Mouse (Mus musculus) E14TG2a.4 (cell line): ENCODE results near the gene Uqcrc2.

Experiments
- H3K27me3 ChIP-seq: 2 replicates; pipeline ENCODE4 v1.6.1; 2014; ENCODE audit warnings: low read length, control low read depth; ENCODE audit not compliant: insufficient read depth
- H3K36me3 ChIP-seq: 2 replicates; pipeline ENCODE4 v1.6.1; 2014; ENCODE audit warnings: low read length, control low read depth; ENCODE audit not compliant: insufficient read depth
- H3K4me1 ChIP-seq: replicated peaks from 2 replicates; pipeline ENCODE4 v1.6.1; 2014; ENCODE audit warnings: low read depth, low read length, control low read depth
- H3K4me3 ChIP-seq: replicated peaks from 2 replicates; pipeline ENCODE4 v1.5.1; 2014; ENCODE audit warnings: mild to moderate bottlenecking, low read length
- H3K9me3 ChIP-seq: 2 replicates; pipeline ENCODE4 v1.6.1; 2014; ENCODE audit warnings: low read length, control low read depth
- CTCF ChIP-seq: conservative IDR thresholded peaks from 2 replicates; pipeline ENCODE4 v1.5.1; 2014; ENCODE audit warnings: low read length
- NANOG ChIP-seq: IDR thresholded peaks from 2 replicates; pipeline ENCODE4 v1.6.1; 2014; ENCODE audit warnings: borderline replicate concordance, low read length, mixed read lengths
- POU5F1 ChIP-seq: IDR thresholded peaks from 2 replicates; pipeline ENCODE4 v1.6.1; 2014; ENCODE audit warnings: low read length, borderline replicate concordance

Uqcrc2 gene

DNA sequence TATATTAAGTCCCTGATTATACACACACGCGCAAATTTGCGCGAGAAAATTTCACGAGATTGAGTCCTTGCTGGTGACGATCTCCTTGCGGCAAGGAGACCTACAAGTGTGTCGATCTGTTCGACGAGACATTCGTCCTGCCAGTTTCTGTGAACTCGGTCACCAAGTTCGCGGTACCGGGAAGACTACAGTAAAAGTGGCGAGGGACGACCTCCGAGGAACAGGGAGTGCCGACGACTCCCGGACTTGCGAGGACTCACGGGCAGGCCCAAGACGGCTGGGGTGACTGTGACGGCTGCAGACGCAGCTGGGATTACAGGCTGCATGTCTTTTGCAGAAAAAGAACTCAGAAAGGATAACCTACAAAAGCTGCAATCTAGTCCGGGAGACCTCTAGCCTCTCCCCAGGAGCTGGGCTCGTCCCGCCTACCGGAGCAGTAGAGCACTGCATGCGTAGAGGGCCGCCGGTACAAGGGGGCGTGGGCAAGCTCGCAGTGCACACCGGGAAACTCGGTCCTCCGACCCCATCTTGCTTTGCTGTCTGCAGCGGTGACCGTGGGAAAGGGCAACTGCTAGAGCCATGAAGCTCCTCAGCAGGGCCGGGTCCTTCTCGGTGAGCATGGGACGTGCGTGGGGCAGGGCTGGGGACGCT, at the start of gene Uqcrc2:
TSS of gene Uqcrc2 (plus strand) at position 466 of the 651 bp plus-strand sequence.
- H3K36me3 ChIP-seq = peaks cover 27% of the 10 kb centered on the region
- TF ChIP-seq CTCF (peak; percentile 26), NANOG (no peak)
- H3K4me3 ChIP-seq = peak within 1 kb of the TSS; percentile 95
- H3K4me1 ChIP-seq = peaks cover 18% of the 10 kb centered on the region
- H3K9me3 ChIP-seq = no peaks in the 10 kb centered on the region
- H3K27me3 ChIP-seq = no peaks in the 10 kb centered on the region

DNA sequence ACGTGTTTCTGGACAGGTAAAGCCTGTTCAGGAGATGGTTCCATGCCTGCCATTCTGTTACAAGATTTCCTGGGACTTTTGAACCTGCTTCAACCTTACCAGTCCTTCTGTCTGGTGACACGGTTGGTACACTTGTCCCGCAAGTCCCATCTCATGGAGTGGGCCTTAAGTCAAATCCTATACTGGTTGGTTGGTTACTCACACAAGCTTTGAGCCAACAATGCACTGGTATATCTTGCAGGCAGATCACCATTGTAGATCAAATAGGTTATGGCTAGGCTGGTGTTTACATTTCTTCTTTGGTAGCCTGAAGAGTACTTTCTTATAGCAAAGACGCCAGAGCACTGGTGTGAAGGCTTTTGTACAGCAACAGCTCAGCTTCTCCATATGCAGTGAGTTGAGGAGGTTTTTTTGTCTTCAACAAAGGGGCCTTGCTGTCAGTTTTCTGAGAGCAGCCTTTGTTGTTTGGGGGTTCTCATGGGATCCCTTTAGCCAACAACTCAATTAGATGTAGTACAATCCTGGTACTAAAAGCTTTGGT, 37.7 kb upstream of the Uqcrc2 start:
- Histone ChIP-seq H3K9me3 (peaks cover 19% of the 10 kb centered on the region), H3K36me3 (no peaks in the 10 kb centered on the region), H3K27me3 (peaks cover 31% of the 10 kb centered on the region), H3K4me3 (peak overlapping the region; percentile 70), H3K4me1 (peaks cover 8% of the 10 kb centered on the region)
- no peak for TF ChIP-seq NANOG
- TF ChIP-seq CTCF = no peak
- no peak for TF ChIP-seq POU5F1

DNA sequence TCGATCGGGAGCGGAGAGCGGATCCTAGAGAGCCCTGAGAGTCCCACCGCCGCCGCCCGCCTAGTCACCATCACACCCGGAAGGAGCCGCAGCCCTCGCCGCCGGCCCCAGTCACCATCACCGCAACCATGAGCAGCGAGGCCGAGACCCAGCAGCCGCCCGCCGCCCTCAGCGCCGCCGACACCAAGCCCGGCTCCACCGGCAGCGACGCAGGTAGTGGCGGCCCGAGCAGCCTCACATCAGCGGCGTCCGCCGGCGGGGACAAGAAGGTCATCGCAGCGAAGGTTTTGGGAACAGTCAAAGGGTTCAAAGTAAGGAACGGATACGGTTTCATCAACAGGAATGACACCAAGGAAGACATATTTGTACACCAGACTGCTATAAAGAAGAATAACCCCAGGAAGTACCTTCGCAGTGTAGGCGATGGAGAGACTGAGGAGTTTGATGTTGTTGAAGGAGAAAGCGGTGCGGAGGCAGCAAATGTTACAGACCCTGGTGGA, 37.2 kb upstream of the Uqcrc2 start:
- Histone ChIP-seq H3K27me3 (peaks cover 31% of the 10 kb centered on the region), H3K36me3 (no peaks in the 10 kb centered on the region), H3K4me3 (peak overlapping the region; percentile 70), H3K4me1 (peaks cover 8% of the 10 kb centered on the region), H3K9me3 (peaks cover 19% of the 10 kb centered on the region)
- TF ChIP-seq NANOG = no peak
- no peak for TF ChIP-seq CTCF

DNA sequence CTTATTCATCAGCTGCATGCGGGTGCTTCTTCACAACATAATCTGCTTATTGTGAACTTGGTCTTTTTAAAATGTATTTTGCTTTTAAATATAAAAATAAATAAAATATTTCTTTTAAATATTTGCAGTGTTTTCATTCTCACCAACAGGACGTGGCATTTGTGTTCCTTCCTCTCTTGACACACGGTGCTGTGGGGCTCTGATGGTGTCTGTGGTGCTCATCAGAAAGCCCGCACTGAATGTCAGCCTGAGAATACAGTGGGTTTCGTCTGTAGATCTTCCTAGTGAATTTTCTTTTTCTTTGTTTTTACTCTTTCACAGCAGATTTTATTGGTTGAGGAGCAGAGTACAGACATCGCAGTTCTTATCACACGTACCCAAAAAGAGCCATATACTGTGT, 36.6 kb upstream of the Uqcrc2 start:
- H3K27me3 ChIP-seq = peaks cover 31% of the 10 kb centered on the region
- H3K4me1 ChIP-seq = peaks cover 8% of the 10 kb centered on the region
- peak overlapping the region; percentile 70 for H3K4me3 ChIP-seq
- H3K9me3 ChIP-seq = peaks cover 19% of the 10 kb centered on the region
- no peaks in the 10 kb centered on the region for H3K36me3 ChIP-seq
- TF ChIP-seq NANOG (no peak), POU5F1 (no peak)

DNA sequence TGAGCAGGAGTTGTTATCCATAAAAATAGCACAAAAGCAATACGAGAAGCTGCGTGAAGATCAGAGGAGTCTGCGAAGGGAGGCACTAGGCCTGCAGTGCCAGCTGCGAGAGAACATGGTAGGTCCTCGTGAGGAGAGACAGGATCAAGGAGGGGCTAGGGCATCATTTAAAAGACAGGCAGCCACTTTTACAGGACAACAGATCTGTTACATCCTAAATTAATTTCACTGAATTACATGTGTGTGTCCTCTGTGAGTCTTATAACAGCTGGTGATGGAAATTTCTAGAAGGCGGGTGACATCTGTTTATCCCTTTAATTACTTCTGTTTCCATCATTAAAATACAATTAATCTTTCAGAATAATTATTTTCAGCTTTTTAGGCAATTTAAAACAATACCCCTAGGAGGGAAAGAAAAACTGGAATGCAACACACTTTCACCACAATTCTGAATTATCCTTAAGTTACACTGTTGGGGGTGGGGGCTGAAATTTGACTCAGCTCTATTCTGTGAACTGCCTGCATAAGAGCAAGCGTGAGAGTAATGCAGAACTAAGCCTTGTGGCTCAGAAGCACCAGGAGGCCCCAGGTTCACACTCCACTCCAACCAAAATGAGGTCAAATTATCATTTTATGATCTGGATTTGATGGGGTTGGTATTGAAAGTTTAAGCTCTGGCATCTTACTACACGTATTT, 14.8 kb upstream of the Uqcrc2 start:
- peaks cover 3% of the 10 kb centered on the region; the same call in 1 of the 2 replicates for H3K4me1 ChIP-seq
- H3K27me3 ChIP-seq = no peaks in the 10 kb centered on the region
- no peaks in the 10 kb centered on the region for H3K9me3 ChIP-seq
- H3K4me3 ChIP-seq = no peak overlapping the region
- TF ChIP-seq POU5F1 (no peak), NANOG (no peak), CTCF (no peak)
- no peaks in the 10 kb centered on the region for H3K36me3 ChIP-seq

DNA sequence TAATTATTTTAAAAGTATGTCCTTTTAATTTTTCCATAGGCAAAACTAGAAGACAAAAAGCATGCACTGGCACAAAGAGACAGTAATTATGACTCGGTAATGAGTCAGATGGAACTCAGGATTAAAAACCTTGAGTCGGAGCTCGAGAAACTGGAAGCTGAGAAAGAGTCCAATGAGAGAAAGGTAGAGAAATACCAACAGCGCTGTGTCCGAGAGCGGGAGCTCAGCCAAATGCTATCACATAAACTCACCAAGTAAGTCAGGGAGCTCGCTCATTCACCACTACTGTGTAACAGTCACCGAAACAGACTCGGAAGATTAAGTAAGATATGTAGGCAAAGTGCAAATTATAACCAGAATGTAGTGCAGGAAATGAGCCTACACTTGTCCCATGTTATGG, 14.1 kb upstream of the Uqcrc2 start:
- no peaks in the 10 kb centered on the region for H3K27me3 ChIP-seq
- no peaks in the 10 kb centered on the region for H3K9me3 ChIP-seq
- no peak overlapping the region for H3K4me3 ChIP-seq
- TF ChIP-seq CTCF (no peak), NANOG (no peak), POU5F1 (no peak)
- peaks cover 3% of the 10 kb centered on the region; the same call in 1 of the 2 replicates for H3K4me1 ChIP-seq
- H3K36me3 ChIP-seq = no peaks in the 10 kb centered on the region

DNA sequence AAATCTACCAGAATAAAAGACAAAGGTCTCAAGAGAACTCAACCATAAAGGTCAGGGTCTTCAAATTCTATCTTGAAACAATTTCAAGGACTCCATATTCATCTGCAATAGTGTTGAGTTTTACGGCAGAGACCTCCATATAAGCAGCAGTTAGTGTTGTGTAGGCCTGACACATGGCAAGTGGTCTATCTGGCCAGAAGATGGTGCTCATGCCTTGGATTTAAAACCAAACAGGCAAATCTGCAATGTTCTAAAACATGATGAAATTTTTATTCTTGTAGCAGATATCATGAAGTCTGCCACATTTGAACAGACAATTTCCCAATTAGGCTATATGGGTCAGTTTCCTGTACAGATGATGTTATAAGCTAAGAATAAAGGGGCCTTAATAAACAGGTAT, 2.5 kb upstream of the Uqcrc2 start:
- no peak for TF ChIP-seq POU5F1
- TF ChIP-seq CTCF = no peak
- TF ChIP-seq NANOG = no peak
- peaks cover 18% of the 10 kb centered on the region for H3K4me1 ChIP-seq
- H3K9me3 ChIP-seq = no peaks in the 10 kb centered on the region
- H3K36me3 ChIP-seq = peaks cover 5% of the 10 kb centered on the region
- no peak overlapping the region for H3K4me3 ChIP-seq
- no peaks in the 10 kb centered on the region for H3K27me3 ChIP-seq

DNA sequence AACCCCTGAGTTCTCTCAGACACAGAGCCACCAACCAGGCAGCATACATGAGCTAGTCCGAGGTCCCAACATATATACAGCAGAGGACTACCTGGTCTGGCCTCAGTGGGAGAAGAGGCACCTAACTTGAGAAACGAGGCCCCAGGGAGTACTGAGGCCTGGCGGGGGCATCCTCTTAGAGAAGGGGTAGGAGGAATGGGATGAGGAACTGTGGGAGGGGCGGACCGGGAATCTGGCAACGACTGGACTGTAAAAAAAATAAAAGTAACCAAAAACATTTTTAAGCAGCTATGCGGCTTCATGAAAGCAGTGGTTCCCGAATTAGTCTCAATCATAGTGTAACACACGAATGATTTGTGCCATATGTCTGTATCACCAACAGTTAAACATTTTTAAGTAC, 675 bp upstream of the Uqcrc2 start:
- no peaks in the 10 kb centered on the region for H3K27me3 ChIP-seq
- peaks cover 22% of the 10 kb centered on the region for H3K36me3 ChIP-seq
- no peaks in the 10 kb centered on the region for H3K9me3 ChIP-seq
- peaks cover 18% of the 10 kb centered on the region for H3K4me1 ChIP-seq
- TF ChIP-seq CTCF = no peak
- TF ChIP-seq POU5F1 = no peak
- TF ChIP-seq NANOG = no peak
- peak overlapping the region; percentile 95 for H3K4me3 ChIP-seq
